Mouse (Mus musculus) cerebellum, adult 11-12 months (tissue): ENCODE data around the gene Ifi44.

Source experiments
- DNase-seq: peaks from one replicate; pipeline ENCODE4 v3.0.0; 2022

Gene Ifi44

DNA sequence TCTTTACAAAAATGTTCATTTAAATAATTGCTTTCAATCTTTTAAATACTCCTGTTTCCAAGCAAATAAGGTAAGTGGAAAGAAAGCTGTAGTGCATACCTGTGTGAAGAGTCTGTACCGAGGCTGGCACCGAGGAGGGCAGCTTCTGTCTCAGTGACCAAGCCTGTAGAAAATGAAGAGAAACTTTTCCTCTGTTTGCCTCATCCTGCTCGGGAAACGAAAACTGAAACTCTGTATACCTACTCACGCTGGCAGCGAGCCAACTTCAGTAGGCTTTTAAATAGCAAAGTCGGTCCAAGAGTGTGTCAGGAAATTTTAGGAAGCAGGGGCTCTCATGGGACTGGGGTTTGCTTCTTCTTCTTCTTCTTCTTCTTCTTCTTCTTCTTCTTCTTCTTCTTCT lies at the start of gene Ifi44:
TSS of gene Ifi44 (minus strand) at position 224 of the 400 bp plus-strand sequence.
- no peak for DNase-seq

DNA sequence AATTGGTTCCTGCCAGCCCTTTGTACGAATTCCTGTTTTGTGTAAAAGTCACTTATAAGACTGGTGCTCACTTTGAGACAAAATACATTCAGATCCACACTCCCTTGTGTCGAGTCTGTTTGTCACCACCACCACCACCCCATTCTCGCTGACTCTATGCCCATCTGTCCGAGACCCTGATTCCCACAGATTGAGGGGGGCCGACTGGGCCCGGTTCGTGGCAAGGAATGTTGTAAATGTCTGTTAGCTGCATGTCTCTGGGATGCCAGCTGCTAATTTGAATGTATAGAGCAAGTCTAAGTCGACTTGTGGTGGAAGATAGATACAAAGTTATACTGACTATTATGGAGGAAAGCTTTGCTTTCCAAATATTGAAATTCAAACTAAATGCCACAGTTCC lies 38.9 kb upstream of the Ifi44 start:
- no peak for DNase-seq

DNA sequence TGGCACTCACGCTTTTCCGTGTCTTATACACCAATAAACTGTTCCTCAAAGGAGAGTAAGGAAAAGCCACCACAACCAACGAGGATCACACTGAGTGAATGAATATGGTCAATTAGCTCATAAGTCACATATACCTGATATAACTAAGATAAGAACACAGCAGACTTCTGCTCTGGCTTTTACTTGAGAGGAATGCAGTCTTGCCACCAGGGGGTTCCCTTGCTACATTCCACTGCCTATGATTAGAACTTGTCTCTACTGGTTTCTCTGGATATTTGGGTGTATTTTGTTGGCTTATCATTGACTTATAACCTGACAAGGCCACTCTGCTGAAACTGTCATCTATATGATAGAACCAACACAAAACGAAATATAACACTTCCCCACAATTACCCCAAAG lies 25.3 kb upstream of the Ifi44 start:
- DNase-seq: no peak

DNA sequence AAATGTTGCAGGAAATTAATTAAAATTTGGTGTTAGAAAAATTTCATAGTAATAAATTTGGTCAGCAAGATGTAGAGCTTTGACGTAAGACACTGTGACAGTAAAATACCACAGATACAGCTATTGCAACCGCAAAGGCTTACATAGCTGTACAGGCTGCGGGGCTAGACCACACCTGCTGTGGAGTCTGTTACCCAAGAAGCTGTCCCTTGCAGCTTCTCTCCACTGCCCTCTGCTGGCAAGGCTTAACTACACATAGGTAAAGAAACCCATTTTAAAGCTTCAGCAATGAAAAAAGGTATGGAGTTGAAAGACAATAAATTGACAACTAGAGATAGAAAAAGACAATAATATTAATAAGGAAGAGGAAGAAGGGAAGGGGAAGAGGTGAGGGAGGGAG lies 21.3 kb upstream of the Ifi44 start:
- DNase-seq: no peak

DNA sequence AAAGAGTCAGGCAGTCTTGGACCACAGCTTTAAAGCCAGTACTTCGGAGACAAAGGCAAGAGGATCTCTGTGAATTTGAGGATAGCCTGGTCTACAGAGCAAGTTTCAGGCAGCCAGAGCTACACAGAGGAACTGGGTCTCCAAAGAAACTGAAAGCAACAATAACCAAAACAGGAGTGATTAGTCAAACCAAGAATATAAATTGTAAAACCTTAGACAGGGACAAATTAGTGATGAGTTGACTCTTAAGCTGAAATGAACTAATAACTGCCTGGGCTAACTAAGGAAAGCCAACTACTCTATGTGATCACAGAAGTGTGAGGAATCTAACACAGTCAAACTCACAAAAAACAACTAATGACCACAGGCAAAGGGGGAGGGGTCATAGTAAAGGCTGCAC lies 1.2 kb downstream of the Ifi44 start:
- DNase-seq: no peak

DNA sequence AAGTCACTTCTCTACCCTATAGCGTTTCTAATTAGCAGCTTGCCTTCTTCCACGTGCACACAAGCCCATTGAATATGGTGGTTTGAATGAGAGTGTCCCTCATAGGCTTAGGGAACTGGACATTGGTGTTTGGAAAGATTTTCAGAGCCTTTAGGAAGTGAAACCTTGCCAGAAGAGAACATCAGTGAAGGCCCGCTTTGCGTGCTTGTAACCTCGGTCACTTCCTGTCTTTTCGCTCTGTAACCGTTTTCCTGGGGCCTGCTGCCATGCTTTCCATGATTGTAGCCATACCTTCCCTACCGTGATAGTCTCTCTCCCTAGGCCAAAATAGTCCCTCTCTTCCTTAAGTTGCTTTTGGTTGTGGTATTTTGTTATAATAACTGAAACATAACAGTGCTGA lies 3.7 kb downstream of the Ifi44 start:
- DNase-seq: no peak

DNA sequence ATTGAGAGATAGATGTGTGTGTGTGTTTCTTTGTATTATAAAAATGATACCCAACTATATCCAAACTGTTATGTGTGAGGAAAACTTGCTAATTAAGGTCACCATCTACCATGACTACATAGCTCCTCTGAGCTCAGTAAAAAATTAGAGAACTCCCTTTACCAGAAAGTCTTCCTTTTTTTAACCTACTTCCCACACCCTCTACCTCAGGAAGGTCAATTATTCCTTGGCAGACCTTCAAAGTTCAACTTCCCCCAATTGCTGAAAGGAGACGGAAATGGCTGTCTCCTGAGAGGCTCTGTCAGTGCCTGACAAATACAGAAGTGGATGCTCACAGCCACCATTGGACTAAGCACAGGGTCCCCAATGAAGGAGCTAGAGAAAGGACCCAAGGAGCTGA lies 7.5 kb downstream of the Ifi44 start:
- DNase-seq: no peak

DNA sequence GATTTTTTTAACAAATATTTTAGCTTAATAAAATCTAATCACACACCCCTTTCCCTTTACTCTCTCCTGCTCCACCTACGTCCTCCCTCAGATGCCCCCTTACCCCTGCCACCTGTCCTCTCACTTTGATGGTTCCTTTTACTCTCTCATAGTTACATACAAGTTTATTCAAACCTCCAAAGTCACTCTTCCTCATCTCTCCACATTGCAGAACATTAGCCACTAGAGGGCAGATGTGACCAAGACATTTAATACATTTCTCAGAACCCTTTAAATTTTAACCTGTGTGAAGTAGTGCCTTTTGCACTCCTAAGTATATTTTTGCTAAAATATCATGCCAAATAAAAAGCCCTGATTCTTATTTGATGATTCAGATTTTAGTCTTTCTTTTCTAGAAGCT lies 33.5 kb downstream of the Ifi44 start:
- DNase-seq: no peak

DNA sequence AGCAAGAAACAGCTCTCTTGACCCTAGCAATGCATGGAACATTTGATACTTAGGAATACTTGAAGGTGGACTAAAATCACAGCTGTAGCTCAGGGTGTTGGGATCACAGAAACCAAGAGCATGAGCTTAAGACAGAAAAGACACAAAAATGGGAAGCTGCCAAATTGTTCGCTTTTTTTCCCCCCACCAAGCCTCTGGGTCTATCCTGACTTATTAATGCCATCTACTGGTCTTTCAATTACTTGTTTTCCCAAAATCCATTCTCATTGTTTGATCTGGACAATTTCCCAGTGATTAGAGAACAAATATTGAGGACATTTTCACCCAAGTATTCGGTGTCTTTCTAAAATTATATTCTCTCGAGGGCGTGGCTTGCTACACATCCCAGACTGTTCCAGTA lies 42.4 kb downstream of the Ifi44 start:
- no peak for DNase-seq
